Mouse (Mus musculus): ENCODE data around the gene Rasa3. TPM values are rescaled to one million over a fixed set of nuclear protein-coding genes. Genes with fewer than 3 reads are reported as not detected.

Rasa3 gene
- total RNA-seq, 2 experiments from 2014 or later, result 24.1 to 51.3 TPM

DNA sequence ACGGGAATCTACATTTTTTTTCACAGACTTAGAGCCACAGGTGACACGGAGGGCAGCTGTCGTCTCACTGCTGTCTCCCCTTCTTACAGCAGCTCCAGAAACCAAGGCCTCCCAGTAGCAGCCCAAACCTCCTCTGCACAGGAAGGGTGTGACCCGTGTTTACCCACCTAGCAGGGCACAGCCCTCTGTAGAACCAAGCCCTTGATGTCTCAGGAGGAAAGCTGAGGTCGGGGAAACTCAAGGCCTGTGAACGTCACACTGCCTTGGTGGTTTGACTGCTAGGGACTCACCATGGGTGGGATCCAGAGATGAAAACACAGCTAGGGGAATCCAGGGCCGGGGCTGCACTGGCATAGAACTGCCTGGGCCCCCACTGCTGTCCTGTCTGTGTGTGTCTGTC, 9.0 kb upstream of the Rasa3 start:
- ATAC-seq (replicated peaks; ENCODE audit: poor library complexity), result peak; percentile 12

GRCm38 (mm10) chr8:13685674-13686314, 8.4 kb upstream of the Rasa3 start:
- ATAC-seq (replicated peaks; ENCODE audit: poor library complexity), result peak; percentile 90

DNA sequence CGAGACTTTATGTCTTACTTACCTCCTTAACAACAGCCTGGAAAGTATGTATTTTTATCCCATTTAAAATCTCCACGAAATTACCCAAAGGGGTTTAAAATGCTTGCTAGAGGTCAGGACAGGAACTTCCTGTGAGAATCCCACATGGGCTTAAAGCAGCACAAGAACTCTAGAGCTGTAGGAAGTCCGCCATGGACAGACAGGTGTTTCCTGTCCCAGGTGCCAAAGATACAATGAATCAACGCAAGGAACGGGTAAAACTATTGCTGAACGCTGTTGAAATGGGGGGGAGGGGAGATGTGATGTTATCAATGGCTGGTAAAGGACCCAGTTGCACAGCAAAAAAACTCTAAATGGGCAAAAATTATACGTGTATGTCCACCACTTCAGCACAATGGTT, 6.7 kb upstream of the Rasa3 start:
- ATAC-seq (replicated peaks; ENCODE audit: poor library complexity), result no peak

DNA sequence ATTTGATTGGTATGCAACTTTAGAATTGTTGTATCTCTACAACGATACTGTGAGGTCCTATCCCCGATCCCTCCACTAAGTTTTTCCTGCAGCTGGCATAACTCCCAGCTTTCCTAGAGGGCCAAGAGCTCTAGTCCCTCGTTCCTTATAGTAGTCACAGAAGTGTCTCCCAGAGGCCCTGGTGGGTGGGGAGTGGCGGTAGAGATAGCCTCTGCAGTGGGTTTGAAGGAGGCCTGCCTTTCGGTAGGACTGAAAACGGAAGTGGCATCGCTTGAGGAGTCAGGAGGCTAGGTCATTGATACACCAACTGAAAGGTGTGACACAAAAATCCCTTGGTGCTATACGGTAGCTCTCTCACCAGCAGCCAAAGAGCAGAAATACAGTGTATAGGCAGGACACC, 779 bp upstream of the Rasa3 start:
- ATAC-seq (replicated peaks; ENCODE audit: poor library complexity), result no peak

- ATAC-seq (replicated peaks; ENCODE audit: poor library complexity), result peak; percentile 20
Measured at GRCm38 (mm10) chr8:13676701-13677412, 546 bp downstream of the Rasa3 start.

- ATAC-seq (replicated peaks; ENCODE audit: poor library complexity), result peak; percentile 23
Measured at GRCm38 (mm10) chr8:13676302-13676700, 1.1 kb downstream of the Rasa3 start.

DNA sequence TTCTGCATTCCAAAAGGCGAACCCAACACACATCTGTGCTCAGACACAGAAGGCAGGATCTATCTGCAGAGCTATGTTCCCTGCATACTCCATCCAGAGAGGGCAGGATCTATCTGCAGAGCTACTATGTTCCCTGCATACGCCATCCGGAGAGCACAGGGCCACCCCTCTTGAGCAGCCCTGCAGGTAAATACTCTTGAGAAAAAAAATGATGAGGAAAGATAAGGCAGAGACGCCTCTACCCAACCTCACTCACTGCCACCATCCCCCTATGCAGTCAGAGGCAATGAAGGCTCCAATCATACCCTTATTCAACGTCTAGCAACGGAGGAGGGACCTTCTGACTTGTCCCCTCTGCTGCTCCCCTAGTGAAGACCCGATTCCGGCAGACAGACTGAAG, 1.9 kb downstream of the Rasa3 start:
- no peak for ATAC-seq (replicated peaks; ENCODE audit: poor library complexity)

DNA sequence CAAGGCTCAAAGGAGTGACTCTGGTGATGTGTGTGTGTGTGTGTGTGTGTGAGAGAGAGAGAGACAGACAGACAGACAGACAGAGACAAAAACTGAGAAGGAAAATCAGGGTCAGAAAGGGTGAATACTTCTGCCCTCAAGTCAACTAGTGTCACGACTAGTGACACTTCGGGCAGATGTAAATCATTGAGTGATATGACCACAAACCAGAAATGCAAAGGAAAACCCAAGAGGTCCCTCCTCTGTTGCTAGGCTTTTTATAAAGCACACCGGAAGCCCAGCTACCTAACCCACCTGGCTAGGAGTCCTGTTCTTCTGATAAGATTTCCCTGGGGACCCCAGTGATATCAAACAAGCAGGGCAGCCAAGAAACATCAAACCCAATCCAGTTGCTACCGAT, 2.3 kb downstream of the Rasa3 start:
- ATAC-seq (replicated peaks; ENCODE audit: poor library complexity), result no peak

DNA sequence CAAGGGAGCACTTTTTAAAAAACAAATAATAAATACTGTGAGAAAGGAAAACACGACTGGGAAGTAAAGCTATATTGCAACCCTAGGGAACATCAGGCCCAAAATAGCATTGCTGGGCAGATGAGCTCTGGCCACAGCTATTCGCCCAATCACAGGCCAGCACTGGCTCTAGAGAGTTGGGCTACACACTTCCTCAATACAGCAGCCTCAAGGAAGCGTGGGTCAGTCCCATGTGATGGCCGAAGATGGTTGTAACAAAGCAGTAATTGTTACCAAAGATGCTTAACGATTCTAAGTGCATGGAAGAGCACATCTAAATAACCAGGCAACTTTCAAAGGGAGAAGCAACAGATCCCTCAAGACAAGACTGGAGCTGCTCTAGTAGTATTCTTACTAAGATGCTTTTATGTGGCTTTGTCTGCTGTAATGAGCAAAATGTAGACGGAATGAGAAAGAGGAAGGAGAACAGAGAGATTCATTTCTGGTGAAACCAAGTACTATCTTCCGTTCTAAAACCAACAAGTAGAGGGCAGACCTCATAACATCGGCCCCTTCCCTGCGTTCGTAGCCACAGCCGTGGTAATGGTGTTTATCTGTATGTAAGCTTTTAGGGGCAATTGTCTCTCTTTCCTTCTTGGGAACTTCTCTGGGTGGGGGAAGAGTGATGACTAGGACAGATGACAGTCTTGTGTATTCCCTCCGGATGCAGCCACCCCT, 3.0 kb downstream of the Rasa3 start:
- peak; percentile 23 for ATAC-seq (replicated peaks; ENCODE audit: poor library complexity)

GRCm38 (mm10) chr8:13673215-13673614, 4.2 kb downstream of the Rasa3 start:
- ATAC-seq (replicated peaks; ENCODE audit: poor library complexity), result no peak

GRCm38 (mm10) chr8:13671246-13672003, 6.0 kb downstream of the Rasa3 start:
- peak; percentile 18 for ATAC-seq (replicated peaks; ENCODE audit: poor library complexity)

- ATAC-seq (replicated peaks; ENCODE audit: poor library complexity), result no peak
Measured at GRCm38 (mm10) chr8:13670011-13670471, 7.4 kb downstream of the Rasa3 start.

DNA sequence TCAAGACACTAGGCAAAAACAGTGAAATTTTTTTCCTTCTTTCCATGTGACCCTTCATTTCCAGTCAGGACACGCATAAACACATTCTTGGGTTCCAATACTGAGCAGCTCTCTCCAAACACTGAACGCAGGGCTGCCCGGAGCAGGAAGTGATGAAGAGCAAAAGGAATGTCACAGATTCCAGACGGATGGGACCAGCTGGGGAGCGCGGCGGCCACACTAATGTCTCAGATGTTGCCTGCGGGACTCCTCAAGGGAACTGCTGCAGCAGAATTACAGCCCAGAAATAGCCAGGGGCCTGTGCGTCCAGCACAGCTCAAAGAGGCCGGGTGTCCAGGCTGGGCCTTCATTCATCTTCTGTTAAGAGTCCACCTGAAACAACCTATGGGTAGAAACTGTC, 9.0 kb downstream of the Rasa3 start:
- no peak for ATAC-seq (replicated peaks; ENCODE audit: poor library complexity)

DNA sequence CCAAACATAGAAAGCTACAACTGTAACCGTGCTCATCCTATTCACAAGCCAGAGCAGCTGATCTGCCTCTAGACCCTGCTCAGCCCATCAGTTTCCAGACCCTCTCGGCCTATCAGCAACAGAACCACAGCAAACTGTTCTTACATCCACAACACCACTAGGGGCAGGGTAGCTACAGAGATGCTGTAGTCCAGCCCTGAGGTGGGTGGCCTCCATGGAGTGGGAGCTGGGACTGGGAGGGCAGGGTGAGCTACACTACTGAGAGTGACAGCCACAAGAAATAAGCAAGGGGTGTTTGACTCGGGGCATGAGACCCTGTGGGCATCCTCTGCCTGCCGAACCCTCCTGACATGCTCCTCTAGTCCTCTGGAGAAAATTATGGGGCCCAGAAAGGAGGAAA, 9.5 kb downstream of the Rasa3 start:
- 0 out of 2 replicates have a peak, but pooled peaks have one; percentile 30 for ATAC-seq (replicated peaks; ENCODE audit: poor library complexity)

GRCm38 (mm10) chr8:13665944-13666343, 11.5 kb downstream of the Rasa3 start:
- peak; percentile 75 for ATAC-seq (replicated peaks; ENCODE audit: poor library complexity)

DNA sequence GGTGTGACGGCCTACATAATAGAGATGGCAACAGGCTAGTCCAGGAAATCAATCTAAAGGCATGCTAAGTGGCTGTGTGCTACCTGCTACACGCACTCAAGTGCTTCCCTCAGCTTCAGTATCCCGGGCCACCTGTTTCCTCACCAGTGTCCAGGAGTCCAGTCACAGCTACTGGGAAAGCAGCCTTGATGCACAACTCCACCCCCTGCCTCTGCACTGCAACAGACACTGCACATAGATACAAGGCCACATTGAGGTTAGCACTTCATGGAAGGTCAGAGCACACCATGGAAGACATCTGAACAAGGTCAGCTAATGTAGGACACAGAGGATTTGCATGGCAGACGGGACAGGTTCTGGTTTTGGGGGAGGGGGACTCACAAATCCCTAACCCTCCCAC, 11.9 kb downstream of the Rasa3 start:
- no peak for ATAC-seq (replicated peaks; ENCODE audit: poor library complexity)

DNA sequence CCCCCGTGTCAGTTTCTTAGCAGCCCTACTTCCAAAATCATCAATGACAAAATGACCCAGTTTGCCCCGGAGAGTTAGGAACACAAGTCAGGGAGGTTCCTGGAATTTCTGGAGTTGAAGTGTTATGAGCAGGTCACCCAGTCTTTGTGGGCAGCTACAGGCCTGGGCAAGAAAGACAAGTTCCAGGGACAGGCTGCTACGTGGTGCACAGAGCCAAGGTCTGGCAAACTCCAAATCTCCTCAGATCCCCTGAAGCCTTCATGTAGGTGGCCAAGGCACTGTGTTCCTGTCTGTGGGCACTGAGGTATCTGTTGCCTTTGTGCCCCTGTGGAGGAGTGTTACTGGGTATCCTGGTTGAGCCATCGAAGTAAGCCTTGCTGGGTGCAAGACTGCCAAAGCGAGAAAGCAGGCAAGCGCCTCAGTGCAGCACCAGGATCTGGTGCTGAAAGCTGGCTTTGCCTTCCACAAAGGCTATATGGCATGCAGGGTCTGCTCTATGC, 12.6 kb downstream of the Rasa3 start:
- no peak for ATAC-seq (replicated peaks; ENCODE audit: poor library complexity)

- peak; percentile 66 for ATAC-seq (replicated peaks; ENCODE audit: poor library complexity)
Measured at GRCm38 (mm10) chr8:13660323-13660722, 17.1 kb downstream of the Rasa3 start.

DNA sequence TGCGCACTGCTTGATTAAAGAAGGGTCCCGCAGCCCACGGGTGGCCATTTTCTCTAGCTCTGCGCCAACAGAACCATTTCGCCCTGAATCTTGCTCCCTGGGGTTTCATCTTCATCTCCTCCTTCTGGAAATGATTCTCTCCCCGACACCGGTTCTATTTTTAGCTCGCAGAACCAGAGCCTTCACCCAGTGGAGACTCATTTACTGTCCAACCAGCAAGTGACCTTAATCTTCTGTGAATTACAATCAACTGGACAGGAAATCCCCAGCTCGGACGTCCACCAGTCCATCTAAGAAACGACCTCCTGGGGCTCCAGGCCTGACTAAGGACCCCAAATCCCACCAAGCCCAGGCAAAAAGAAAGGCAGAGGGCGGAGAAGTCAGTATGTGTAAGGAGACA, 19.9 kb downstream of the Rasa3 start:
- no peak for ATAC-seq (replicated peaks; ENCODE audit: poor library complexity)

- no peak for ATAC-seq (replicated peaks; ENCODE audit: poor library complexity)
Measured at GRCm38 (mm10) chr8:13655033-13655351, 22.4 kb downstream of the Rasa3 start.

DNA sequence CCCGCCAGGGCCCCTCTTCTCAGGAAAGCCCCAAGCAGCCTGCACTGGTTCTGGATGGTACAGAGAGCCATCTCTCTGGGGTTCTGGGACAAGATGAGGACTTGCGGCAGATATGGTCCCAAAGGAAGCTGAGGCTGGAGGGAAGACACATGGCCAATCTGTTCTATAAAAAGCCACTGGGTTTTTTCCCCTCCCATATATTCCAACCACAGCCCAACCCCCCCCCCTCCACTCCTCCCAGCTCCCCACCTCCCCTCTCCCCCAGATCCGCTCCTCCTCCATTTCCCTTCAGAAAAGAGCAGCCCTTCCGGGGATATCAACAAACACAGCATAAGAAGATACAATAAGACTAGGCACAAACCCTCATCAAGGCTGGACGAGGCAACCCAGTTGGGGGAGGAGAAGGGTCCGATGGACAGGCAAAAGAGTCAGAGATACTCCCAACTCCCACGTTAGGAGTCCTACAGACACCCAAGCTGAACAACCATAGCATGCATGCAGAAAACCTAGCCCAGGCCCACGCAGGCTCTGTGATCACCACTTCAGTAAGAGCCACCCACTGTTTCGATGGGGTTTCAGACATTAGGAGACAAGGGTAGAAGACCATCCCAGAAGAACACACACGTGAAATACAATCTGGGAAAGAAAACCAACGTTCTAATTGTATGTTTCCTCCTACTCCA, 22.9 kb downstream of the Rasa3 start:
- ATAC-seq (replicated peaks; ENCODE audit: poor library complexity), result no peak

All from megakaryocyte progenitor cell, adult 5-6 weeks (primary cell).